In the genomic region with DNA sequence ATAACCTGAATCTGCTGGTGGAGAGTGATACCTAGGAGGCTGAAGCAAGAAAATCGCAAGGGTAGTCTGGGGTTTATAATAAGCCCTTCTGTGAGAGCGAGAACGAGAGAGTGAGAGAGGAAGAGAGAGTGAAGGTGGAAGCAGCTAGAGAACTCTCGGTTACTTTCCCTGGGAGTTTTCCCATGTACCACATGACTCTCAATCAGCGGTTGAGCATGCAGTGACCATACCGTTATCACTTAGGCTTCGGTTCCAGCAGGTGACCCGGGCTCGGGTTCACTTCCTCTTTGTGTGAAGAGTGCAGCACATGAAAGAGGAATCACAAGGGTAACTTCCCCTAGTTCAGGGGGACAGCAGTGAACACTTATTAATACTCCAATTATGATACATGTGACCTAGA, we compare ENCODE assay signal across 20 mouse cellular contexts.
A peak's percentile ranks its signal among the peaks of the same experiment; 100 is the strongest.
DNase-seq lines count a peak whose midpoint lies in the region; ATAC-seq and TF ChIP-seq lines count a peak whose summit lies in the region.
"Had no signal": no experiment of that assay in that cellular context is flagged by ENCODE, and none has a peak within 500 bp of the region (broad histone marks: within the 10 kb centered on the region; RNA-seq: fewer than 3 reads in every experiment).

No protein-coding gene starts in this region.

- no peak overlapping the region for H3K4me3 ChIP-seq in lung, adult 2 months (replicated peaks; ENCODE audit: extremely low read depth, low read depth, low read length)
- no peak overlapping the region for H3K4me3 ChIP-seq in stomach, postnatal 0 days (ENCODE audit: low read depth, low read length)
- no peak overlapping the region for H3K4me3 ChIP-seq in forebrain, embryonic 15.5 days
- H3K4me3 ChIP-seq: embryonic facial prominence, embryonic 12.5 days; heart, adult 2 months; lung, embryonic 15.5 days; neural tube, embryonic 13.5 days had no signal

- H3K4me2 ChIP-seq in stomach, postnatal 0 days (replicated peaks; ENCODE audit: low read depth), result no peak overlapping the region
- H3K4me2 ChIP-seq in forebrain, embryonic 15.5 days (replicated peaks), result no peak overlapping the region
- H3K4me2 ChIP-seq: embryonic facial prominence, embryonic 12.5 days; lung, embryonic 15.5 days; neural tube, embryonic 13.5 days had no signal

- WGBS in lung, adult 2 months, result 61% methylated on average over 9 of the region's 9 CpGs
- WGBS in stomach, postnatal 0 days, result 83% methylated on average over 9 of the region's 9 CpGs
- 87% methylated on average over 9 of the region's 9 CpGs for WGBS in forebrain, embryonic 15.5 days

- no peak for TF ChIP-seq EP300 in stomach, postnatal 0 days (optimal IDR thresholded peaks at IDR 0.05)

- H3K27ac ChIP-seq in stomach, postnatal 0 days (replicated peaks), result no peak overlapping the region
- H3K27ac ChIP-seq in forebrain, embryonic 15.5 days (replicated peaks), result no peak overlapping the region
- H3K27ac ChIP-seq: embryonic facial prominence, embryonic 12.5 days; heart, adult 2 months; lung, embryonic 15.5 days; neural tube, embryonic 13.5 days had no signal

- no peaks in the 10 kb centered on the region for H3K27me3 ChIP-seq in stomach, postnatal 0 days (ENCODE audit: control insufficient read depth, insufficient read depth, low read length)
- H3K27me3 ChIP-seq in forebrain, embryonic 15.5 days, result no peaks in the 10 kb centered on the region
- H3K27me3 ChIP-seq: embryonic facial prominence, embryonic 12.5 days; lung, embryonic 15.5 days; neural tube, embryonic 13.5 days had no signal

- H3K9ac ChIP-seq in stomach, postnatal 0 days (ENCODE audit: low read length), result no peak overlapping the region
- H3K9ac ChIP-seq in forebrain, embryonic 15.5 days (replicated peaks), result no peak overlapping the region
- H3K9ac ChIP-seq: embryonic facial prominence, embryonic 12.5 days; lung, embryonic 15.5 days; neural tube, embryonic 13.5 days had no signal

- TF ChIP-seq POLR2A in lung, adult 2 months (IDR thresholded peaks at IDR 0.05; ENCODE audit: borderline replicate concordance, extremely low read depth, low read depth, low read length), result no peak

- no peaks in the 10 kb centered on the region for H3K9me3 ChIP-seq in stomach, postnatal 0 days (ENCODE audit: control insufficient read depth, low read length)
- H3K9me3 ChIP-seq in forebrain, embryonic 15.5 days, result no peaks in the 10 kb centered on the region
- H3K9me3 ChIP-seq: embryonic facial prominence, embryonic 12.5 days; lung, embryonic 15.5 days; neural tube, embryonic 13.5 days had no signal

- DNase-seq in lung, adult 18-20 months, result peak; percentile 2 to 17
- no peak for DNase-seq in lung, adult 2 months
- DNase-seq in brain, adult 2 months (ENCODE audit: low read depth, low spot score), result peak; percentile 31
- peak; percentile 86 to 87 for DNase-seq in spleen, postnatal 36 days (ENCODE audit: low spot score in 2 of 2)
- no peak for DNase-seq in stomach, postnatal 0 days (ENCODE audit: low spot score)
- no peak for DNase-seq in ovary, adult 18-20 months (ENCODE audit: low spot score)
- DNase-seq: adrenal gland, postnatal 25 days; cerebellum, postnatal 25 days; heart, postnatal 10 days; kidney, adult 18-20 months; retina, postnatal 1 day; thymus, postnatal 25 days had no signal

- ATAC-seq in megakaryocyte progenitor cell, adult 5-6 weeks (replicated peaks; ENCODE audit: poor library complexity), result peak; percentile 96
- ATAC-seq in stomach, postnatal 0 days (ENCODE audit: low FRiP score, low TSS enrichment), result no peak
- ATAC-seq in forebrain, embryonic 15.5 days (replicated peaks), result no peak
- ATAC-seq: hindbrain, embryonic 16.5 days; midbrain, embryonic 16.5 days had no signal

- H3K4me1 ChIP-seq in lung, adult 2 months (ENCODE audit: control insufficient read depth, insufficient read depth, low read length), result no peaks in the 10 kb centered on the region
- H3K4me1 ChIP-seq in stomach, postnatal 0 days (replicated peaks; ENCODE audit: control insufficient read depth, insufficient read depth), result no peaks in the 10 kb centered on the region
- H3K4me1 ChIP-seq in forebrain, embryonic 15.5 days, result no peaks in the 10 kb centered on the region
- H3K4me1 ChIP-seq: embryonic facial prominence, embryonic 12.5 days; lung, embryonic 15.5 days; neural tube, embryonic 13.5 days had no signal

- no peaks in the 10 kb centered on the region for H3K36me3 ChIP-seq in stomach, postnatal 0 days (ENCODE audit: control insufficient read depth, insufficient read depth, low read length)
- no peaks in the 10 kb centered on the region for H3K36me3 ChIP-seq in forebrain, embryonic 15.5 days
- H3K36me3 ChIP-seq: embryonic facial prominence, embryonic 12.5 days; lung, embryonic 15.5 days; neural tube, embryonic 13.5 days had no signal

- TF ChIP-seq CTCF in lung, adult 2 months (IDR thresholded peaks at IDR 0.05; ENCODE audit: insufficient read depth, low read length), result no peak
- no peak for TF ChIP-seq CTCF in stomach, postnatal 0 days (IDR thresholded peaks at IDR 0.05; ENCODE audit: low read depth)

Comparison
In these comparisons a context has a peak if more than half of its experiments do, and no peak if none do; other contexts are left out.
1. DNase-seq: peak in lung, adult 18-20 months (2 of 2), brain, adult 2 months (single experiment) and spleen, postnatal 36 days (2 of 2); none in lung, adult 2 months (single experiment), stomach, postnatal 0 days (single experiment) and ovary, adult 18-20 months (single experiment).